Mouse (Mus musculus): ENCODE measurements at regions not wholly inside any gene's neighbourhood (a gene's known extent, or its start where the extent isn't known, plus 50 kb on each side); places are given as distances from the start of the nearest gene placed in this dataset.

- intact Hi-C loops (cut with DNase I): no loop called here
- no peak for TF ChIP-seq CTCF (IDR thresholded peaks at IDR 0.05)
- H3K27ac ChIP-seq: no peak overlapping the region
- DNase-seq (ENCODE audit: extremely low spot score in 1 of 2, low spot score in 2 of 2): no peak
- H3K4me3 ChIP-seq: no peak overlapping the region
Observed at GRCm38 (mm10) chr16:29987595-29987994, 76.6 kb upstream of the Hes1 start.

- no peak for DNase-seq (ENCODE audit: extremely low spot score in 1 of 2, low spot score in 2 of 2)
- Histone ChIP-seq H3K27ac (no peak overlapping the region), H3K4me3 (no peak overlapping the region)
- no peak for TF ChIP-seq CTCF (IDR thresholded peaks at IDR 0.05)
- intact Hi-C loops (cut with DNase I): no loop called here
Observed at GRCm38 (mm10) chr16:29987999-29988398, 76.2 kb upstream of the Hes1 start.

GRCm38 (mm10) chr16:29989308-29989707 lies 74.9 kb upstream of the Hes1 start:
- intact Hi-C loops (cut with DNase I): no loop called here
- no peak for TF ChIP-seq CTCF (IDR thresholded peaks at IDR 0.05)
- H3K4me3 ChIP-seq: no peak overlapping the region

DNA sequence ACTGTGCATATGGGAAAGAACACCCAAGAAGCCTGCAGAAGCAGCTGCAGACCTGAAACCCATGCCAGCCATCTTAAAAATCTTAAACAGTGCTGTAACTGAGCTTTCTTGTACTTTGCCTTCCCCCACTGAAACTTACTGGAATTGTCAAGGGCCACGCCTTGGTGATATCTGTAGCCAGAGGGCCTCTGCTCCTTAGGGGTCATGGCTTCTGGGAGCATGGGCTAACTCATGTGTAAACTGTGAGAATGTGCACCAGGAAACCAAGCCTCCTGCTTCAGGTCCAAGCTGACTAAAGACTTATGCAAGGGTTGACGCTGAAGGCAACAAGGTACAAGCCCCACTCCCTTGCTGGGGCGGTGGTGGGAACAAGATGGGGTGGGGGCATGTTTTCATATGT lies 73.8 kb upstream of the Hes1 start:
- intact Hi-C loops (cut with DNase I): no loop called here
- H3K4me3 ChIP-seq: no peak overlapping the region
- DNase-seq (ENCODE audit: extremely low spot score in 1 of 2, low spot score in 2 of 2): no peak
- TF ChIP-seq CTCF (IDR thresholded peaks at IDR 0.05): no peak
- no peak overlapping the region for H3K27ac ChIP-seq

More at GRCm38 (mm10) chr16:29989308-29989707, 74.9 kb upstream of the Hes1 start:
- no peak for DNase-seq (ENCODE audit: extremely low spot score in 1 of 2, low spot score in 2 of 2)
- no peak overlapping the region for H3K27ac ChIP-seq

DNA sequence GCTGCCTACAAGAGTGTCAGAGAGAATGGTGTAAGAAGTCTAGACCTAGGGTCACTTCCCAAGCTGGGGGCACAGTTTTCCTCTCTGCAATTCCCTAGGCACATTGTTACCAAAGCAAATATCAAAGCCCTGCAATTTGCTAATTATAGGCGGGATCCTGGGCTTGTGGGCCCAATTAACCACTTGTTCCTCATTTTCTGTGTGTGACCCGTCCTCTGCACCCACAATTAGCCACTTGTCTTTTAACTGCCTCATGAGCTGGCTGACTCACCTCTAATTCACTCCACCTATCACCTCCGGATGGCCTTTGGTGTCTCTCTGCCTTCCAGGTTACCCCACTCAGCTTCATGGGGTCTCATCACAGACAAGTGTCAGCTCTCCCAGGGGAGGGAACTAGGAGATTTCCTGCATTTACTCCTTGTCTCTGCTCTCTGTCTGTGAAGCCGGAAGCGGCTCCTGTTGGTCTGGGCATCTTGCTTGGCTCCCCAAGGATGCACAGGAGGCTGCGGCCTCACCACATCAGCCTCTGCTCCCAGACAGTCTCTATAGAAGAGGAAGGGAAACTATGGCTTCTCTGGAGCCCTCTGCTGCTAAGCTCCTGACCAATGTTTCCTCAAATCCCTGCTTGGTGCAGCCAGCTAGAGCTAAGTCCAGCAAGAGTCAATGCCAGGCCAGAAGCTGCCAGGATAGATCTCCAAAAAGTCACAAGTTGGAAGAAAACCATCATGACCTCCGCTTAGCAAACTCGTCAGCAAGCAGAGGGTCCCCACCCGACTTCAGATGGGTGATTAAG lies 73.2 kb upstream of the Hes1 start:
- intact Hi-C loops (cut with DNase I): no loop called here
- H3K4me3 ChIP-seq: no peak overlapping the region
- no peak for DNase-seq (ENCODE audit: extremely low spot score in 1 of 2, low spot score in 2 of 2)
- no peak for TF ChIP-seq CTCF (IDR thresholded peaks at IDR 0.05)
- no peak overlapping the region for H3K27ac ChIP-seq

DNA sequence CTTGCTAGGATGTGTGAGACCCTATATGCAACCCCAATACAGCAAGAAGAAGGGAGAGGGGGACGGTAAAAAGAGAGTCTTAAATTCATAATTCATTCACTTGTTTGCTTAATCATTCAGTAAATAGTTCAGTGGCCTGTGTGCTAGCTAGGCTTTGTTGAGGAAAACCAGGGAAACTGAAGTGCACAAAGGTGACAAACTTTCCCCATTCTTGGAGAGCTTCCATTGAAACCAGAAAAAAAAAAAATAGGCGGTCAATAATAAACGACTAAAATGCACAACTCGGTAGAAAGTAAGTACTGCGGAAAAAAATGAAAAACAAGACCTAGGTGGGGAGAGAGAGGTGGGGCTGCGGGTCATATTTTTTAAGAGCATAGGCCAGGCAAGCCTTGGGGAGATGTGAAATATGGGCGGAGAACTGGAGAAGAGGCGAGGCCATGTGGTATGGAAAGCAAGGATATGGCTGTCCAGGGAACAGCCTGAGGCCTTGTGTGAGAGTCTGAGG lies 72.3 kb upstream of the Hes1 start:
- TF ChIP-seq CTCF (IDR thresholded peaks at IDR 0.05): no peak
- H3K4me3 ChIP-seq: no peak overlapping the region
- no peak for DNase-seq (ENCODE audit: extremely low spot score in 1 of 2, low spot score in 2 of 2)
- H3K27ac ChIP-seq: no peak overlapping the region
- intact Hi-C loops (cut with DNase I): no loop called here

GRCm38 (mm10) chr16:29993111-29993510 lies 71.1 kb upstream of the Hes1 start:
- Histone ChIP-seq H3K27ac (no peak overlapping the region), H3K4me3 (no peak overlapping the region)
- intact Hi-C loops (cut with DNase I): no loop called here
- no peak for DNase-seq (ENCODE audit: extremely low spot score in 1 of 2, low spot score in 2 of 2)
- no peak for TF ChIP-seq CTCF (IDR thresholded peaks at IDR 0.05)

DNA sequence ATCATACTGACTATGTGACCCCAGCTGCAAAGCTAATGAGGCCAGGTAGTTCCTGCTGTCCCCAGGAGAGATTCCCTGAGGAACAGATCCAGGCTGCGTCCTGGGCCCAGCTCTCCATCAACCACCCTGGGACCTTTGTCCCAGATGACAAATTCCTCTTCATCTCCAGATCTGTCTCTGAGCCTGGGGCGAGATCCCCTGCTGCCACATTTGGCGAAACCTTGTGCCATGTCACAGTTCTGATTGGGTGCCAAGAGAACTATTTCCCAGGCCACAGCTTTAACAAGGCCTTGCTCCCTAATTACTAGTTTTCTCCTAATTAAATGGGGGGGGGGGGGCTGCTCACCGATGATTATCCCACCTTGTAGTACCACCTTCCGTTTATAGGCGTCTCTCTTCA lies 70.6 kb upstream of the Hes1 start:
- intact Hi-C loops (cut with DNase I): no loop called here
- no peak for TF ChIP-seq CTCF (IDR thresholded peaks at IDR 0.05)
- H3K4me3 ChIP-seq: no peak overlapping the region
- H3K27ac ChIP-seq: no peak overlapping the region
- DNase-seq (ENCODE audit: extremely low spot score in 1 of 2, low spot score in 2 of 2): no peak

DNA sequence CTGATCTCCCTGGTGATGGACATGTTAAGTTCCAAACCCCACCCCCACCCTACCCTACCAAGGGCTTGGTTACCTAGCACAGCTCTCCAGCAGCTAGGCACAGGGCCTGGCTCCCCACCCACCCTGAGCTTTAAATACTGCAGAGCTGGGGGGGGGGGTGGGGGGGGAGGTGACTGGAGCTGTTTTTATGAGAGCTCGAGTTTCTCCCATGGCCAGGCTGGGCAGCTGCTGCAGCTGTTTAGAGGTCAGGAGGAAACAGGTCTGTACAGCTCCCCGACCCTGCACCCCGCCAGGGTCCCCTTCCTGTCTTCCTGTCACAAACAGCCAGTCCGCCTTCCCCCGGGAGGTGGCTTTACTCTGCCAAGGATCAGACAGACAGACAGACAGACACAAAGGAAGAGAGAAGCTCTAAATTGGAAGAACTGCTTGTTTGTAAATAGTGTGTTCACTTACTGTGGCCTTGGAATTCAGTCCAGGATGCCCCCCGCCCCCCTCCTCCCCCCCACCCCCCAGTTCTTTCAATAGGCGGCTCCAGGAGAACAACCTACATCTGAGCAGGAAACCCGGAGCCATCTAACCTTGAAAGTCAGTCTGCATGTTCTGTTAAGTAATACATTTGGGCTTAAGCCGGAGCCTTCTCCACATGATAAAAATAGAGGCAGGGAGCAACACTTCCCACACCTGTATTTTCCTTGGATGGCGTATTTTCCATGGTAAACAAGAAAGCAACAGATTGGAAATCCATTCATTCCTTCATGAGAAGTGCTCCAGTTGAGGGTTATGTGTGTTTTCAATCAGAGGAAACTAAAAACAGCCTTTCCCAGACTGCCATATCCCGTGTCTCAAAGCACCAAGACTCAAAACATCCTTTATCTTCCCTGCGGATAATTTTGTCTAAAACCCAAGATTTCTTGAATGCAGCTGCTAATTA lies 67.8 kb upstream of the Hes1 start:
- Histone ChIP-seq H3K27ac (no peak overlapping the region), H3K4me3 (no peak overlapping the region)
- intact Hi-C loops (cut with DNase I): no loop called here
- TF ChIP-seq CTCF (IDR thresholded peaks at IDR 0.05): no peak
- no peak for DNase-seq (ENCODE audit: extremely low spot score in 1 of 2, low spot score in 2 of 2)

- no peak overlapping the region for H3K4me3 ChIP-seq
- intact Hi-C loops (cut with DNase I): no loop called here
- no peak for TF ChIP-seq CTCF (IDR thresholded peaks at IDR 0.05)
- no peak overlapping the region for H3K27ac ChIP-seq
- no peak for DNase-seq (ENCODE audit: extremely low spot score in 1 of 2, low spot score in 2 of 2)
Observed at GRCm38 (mm10) chr16:30000166-30000565, 64.0 kb upstream of the Hes1 start.

DNA sequence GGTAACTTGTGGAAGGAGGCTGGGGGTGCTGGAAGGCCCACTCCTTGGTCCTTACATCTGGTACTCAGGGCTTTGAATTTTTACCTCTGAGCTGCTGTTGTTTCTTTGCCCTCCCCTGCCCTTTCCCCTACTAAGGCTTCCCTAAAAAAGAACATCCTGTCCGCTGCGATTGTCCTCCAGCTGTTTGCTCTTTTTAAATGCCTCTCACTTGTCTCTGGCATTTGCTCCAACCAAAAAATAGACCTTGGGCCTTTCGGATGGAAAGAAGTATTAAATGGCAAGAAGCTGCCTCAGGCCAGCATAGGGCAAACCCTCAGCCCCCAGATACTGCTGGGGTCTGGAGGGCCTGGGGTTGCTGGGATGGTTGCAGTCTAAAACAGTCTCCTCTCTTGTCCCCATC lies 59.1 kb upstream of the Hes1 start:
- no peak for DNase-seq (ENCODE audit: extremely low spot score in 1 of 2, low spot score in 2 of 2)
- TF ChIP-seq CTCF (IDR thresholded peaks at IDR 0.05): no peak
- H3K4me3 ChIP-seq: no peak overlapping the region
- intact Hi-C loops (cut with DNase I): loop anchor here (5.0 kb wide), 2 partner anchors 168 to 273 kb away; no protein-coding TSS in a partner anchor
- H3K27ac ChIP-seq: no peak overlapping the region

- no peak for TF ChIP-seq CTCF (IDR thresholded peaks at IDR 0.05)
Observed at GRCm38 (mm10) chr16:30006826-30007225, 57.4 kb upstream of the Hes1 start.

More at GRCm38 (mm10) chr16:30006826-30007225, 57.4 kb upstream of the Hes1 start:
- no peak for DNase-seq (ENCODE audit: extremely low spot score in 1 of 2, low spot score in 2 of 2)
- Histone ChIP-seq H3K27ac (no peak overlapping the region), H3K4me3 (no peak overlapping the region)
- intact Hi-C loops (cut with DNase I): loop anchor here (5.0 kb wide), 2 partner anchors 170 to 275 kb away; no protein-coding TSS in a partner anchor

Measured in left cerebral cortex, adult 2 months (tissue).